Mouse (Mus musculus) splenic B cell, adult 2 months (primary cell): Measurements from ENCODE around the gene Cpeb4.
A peak's percentile ranks its signal among the peaks of the same experiment; 100 is the strongest.

Experiments used
- DNase-seq: peaks from one replicate; pipeline ENCODE4 v3.0.0-alpha.2; 2011; ENCODE audit warnings: low read depth, low spot score
- H3K27me3 ChIP-seq: 2 replicates; pipeline ENCODE4 v1.6.1; 2012; ENCODE audit warnings: mild to moderate bottlenecking, low read length, moderate library complexity, mixed read lengths; ENCODE audit not compliant: control insufficient read depth, poor library complexity, insufficient read depth, severe bottlenecking
- H3K36me3 ChIP-seq: 2 replicates; pipeline ENCODE4 v1.6.1; 2012; ENCODE audit warnings: mild to moderate bottlenecking, low read length, moderate library complexity, mixed read lengths; ENCODE audit not compliant: control insufficient read depth, poor library complexity, insufficient read depth, severe bottlenecking

Cpeb4 gene

GRCm38 (mm10) chr11:31871911-31872310 is at the start of gene Cpeb4:
TSS of gene Cpeb4 (plus strand) at chr11:31872211.
- 0 out of 2 replicates have a peak, but pooled peaks cover 1% of the 10 kb centered on the region for H3K36me3 ChIP-seq
- no peaks in the 10 kb centered on the region for H3K27me3 ChIP-seq

GRCm38 (mm10) chr11:31822556-31822955 is 49.5 kb upstream of the Cpeb4 start:
- DNase-seq, result no peak
- Histone ChIP-seq H3K27me3 (no peaks in the 10 kb centered on the region), H3K36me3 (no peaks in the 10 kb centered on the region)

More at GRCm38 (mm10) chr11:31871911-31872310, at the start of gene Cpeb4:
- no peak for DNase-seq

GRCm38 (mm10) chr11:31823513-31823912 is 48.5 kb upstream of the Cpeb4 start:
- no peaks in the 10 kb centered on the region for H3K27me3 ChIP-seq

GRCm38 (mm10) chr11:31824504-31825166 is 47.4 kb upstream of the Cpeb4 start:
- DNase-seq, result peak; percentile 49
- no peaks in the 10 kb centered on the region for H3K27me3 ChIP-seq
- no peaks in the 10 kb centered on the region for H3K36me3 ChIP-seq

More at GRCm38 (mm10) chr11:31823513-31823912, 48.5 kb upstream of the Cpeb4 start:
- H3K36me3 ChIP-seq, result no peaks in the 10 kb centered on the region
- no peak for DNase-seq

- Histone ChIP-seq H3K27me3 (no peaks in the 10 kb centered on the region), H3K36me3 (no peaks in the 10 kb centered on the region)
- no peak for DNase-seq
Observed at GRCm38 (mm10) chr11:31828011-31828770, 43.8 kb upstream of the Cpeb4 start.

GRCm38 (mm10) chr11:31828771-31829072 is 43.3 kb upstream of the Cpeb4 start:
- Histone ChIP-seq H3K27me3 (no peaks in the 10 kb centered on the region), H3K36me3 (no peaks in the 10 kb centered on the region)
- DNase-seq, result no peak

- H3K27me3 ChIP-seq, result no peaks in the 10 kb centered on the region
- no peaks in the 10 kb centered on the region for H3K36me3 ChIP-seq
- no peak for DNase-seq
Observed at GRCm38 (mm10) chr11:31830213-31831151, 41.5 kb upstream of the Cpeb4 start.

GRCm38 (mm10) chr11:31831451-31831850 is 40.6 kb upstream of the Cpeb4 start:
- DNase-seq, result no peak
- Histone ChIP-seq H3K27me3 (no peaks in the 10 kb centered on the region), H3K36me3 (no peaks in the 10 kb centered on the region)

GRCm38 (mm10) chr11:31831983-31832382 is 40.0 kb upstream of the Cpeb4 start:
- peak; percentile 34 for DNase-seq
- Histone ChIP-seq H3K36me3 (no peaks in the 10 kb centered on the region), H3K27me3 (no peaks in the 10 kb centered on the region)

GRCm38 (mm10) chr11:31832439-31832980 is 39.5 kb upstream of the Cpeb4 start:
- Histone ChIP-seq H3K36me3 (no peaks in the 10 kb centered on the region), H3K27me3 (no peaks in the 10 kb centered on the region)
- no peak for DNase-seq

GRCm38 (mm10) chr11:31833506-31833905 is 38.5 kb upstream of the Cpeb4 start:
- no peak for DNase-seq
- Histone ChIP-seq H3K27me3 (no peaks in the 10 kb centered on the region), H3K36me3 (no peaks in the 10 kb centered on the region)

- no peaks in the 10 kb centered on the region for H3K27me3 ChIP-seq
- no peak for DNase-seq
- no peaks in the 10 kb centered on the region for H3K36me3 ChIP-seq
Observed at GRCm38 (mm10) chr11:31835352-31835751, 36.7 kb upstream of the Cpeb4 start.

GRCm38 (mm10) chr11:31837243-31837642 is 34.8 kb upstream of the Cpeb4 start:
- DNase-seq, result no peak
- Histone ChIP-seq H3K27me3 (no peaks in the 10 kb centered on the region), H3K36me3 (no peaks in the 10 kb centered on the region)

- Histone ChIP-seq H3K36me3 (no peaks in the 10 kb centered on the region), H3K27me3 (no peaks in the 10 kb centered on the region)
- no peak for DNase-seq
Observed at GRCm38 (mm10) chr11:31837753-31838152, 34.3 kb upstream of the Cpeb4 start.
